Mouse (Mus musculus) embryonic facial prominence, embryonic 12.5 days (tissue): ENCODE data around the gene Gbp6. TPM values are rescaled to one million over a fixed set of nuclear protein-coding genes. Genes with fewer than 3 reads are reported as not detected.
"Not testable (repeated sequence)": the region's sequence is repeated elsewhere in the genome, so short reads cannot be mapped to it uniquely, and the experiment has no call there.

Experiments
- ATAC-seq: fragments of 200-750 bp; cut with Nextera tagmentation; 2 replicates; pipeline ENCODE4 v1.8.0; 2017; ENCODE audit not compliant: insufficient number of reproducible peaks, insufficient read depth, low FRiP score, low TSS enrichment
- H3K27ac ChIP-seq: fragments of 300-500 bp; sonication (generic); 2 replicates; pipeline ENCODE4 v1.5.1; 2016; ENCODE audit warnings: mild to moderate bottlenecking
- H3K27me3 ChIP-seq: fragments of 300-500 bp; sonication (generic); 2 replicates; pipeline ENCODE4 v1.6.1; 2016; ENCODE audit warnings: mild to moderate bottlenecking, moderate library complexity
- H3K36me3 ChIP-seq: fragments of 300-500 bp; sonication (generic); 2 replicates; pipeline ENCODE4 v1.6.1; 2016; ENCODE audit warnings: mild to moderate bottlenecking
- H3K4me1 ChIP-seq: fragments of 300-500 bp; sonication (generic); 2 replicates; pipeline ENCODE4 v1.6.1; 2016
- H3K4me2 ChIP-seq: fragments of 300-500 bp; sonication (generic); replicated peaks from 2 replicates; pipeline ENCODE4 v1.6.1; 2016; ENCODE audit warnings: mild to moderate bottlenecking, moderate library complexity
- H3K4me3 ChIP-seq: fragments of 300-500 bp; sonication (generic); 2 replicates; pipeline ENCODE4 v1.5.1; 2016; ENCODE audit warnings: mild to moderate bottlenecking
- H3K9ac ChIP-seq: fragments of 300-500 bp; sonication (generic); 2 replicates; pipeline ENCODE4 v1.6.1; 2016; ENCODE audit warnings: mild to moderate bottlenecking, moderate library complexity
- H3K9me3 ChIP-seq: fragments of 300-500 bp; sonication (generic); 2 replicates; pipeline ENCODE4 v1.6.1; 2016; ENCODE audit warnings: mild to moderate bottlenecking, moderate library complexity
- WGBS: fragments of 180-500 bp; shearing (Covaris S2); methylation state at CpG from one replicate; pipeline ENCODE4 v1.1.7; 2016; 5-methylcytosine and 5-hydroxymethylcytosine counted together
- polyA plus RNA-seq: library from polyadenylated mRNA; unstranded; fragments of >200 nt; fragmentation: Nextera tagmentation; extraction: Ambion mirVana; gene quantifications from 2 replicates; pipeline ENCODE4 v1.2.1, GENCODE M21; 2016

Gene Gbp6
- polyA plus RNA-seq, 1 experiment from 2014 or later, result 0.90 TPM

DNA sequence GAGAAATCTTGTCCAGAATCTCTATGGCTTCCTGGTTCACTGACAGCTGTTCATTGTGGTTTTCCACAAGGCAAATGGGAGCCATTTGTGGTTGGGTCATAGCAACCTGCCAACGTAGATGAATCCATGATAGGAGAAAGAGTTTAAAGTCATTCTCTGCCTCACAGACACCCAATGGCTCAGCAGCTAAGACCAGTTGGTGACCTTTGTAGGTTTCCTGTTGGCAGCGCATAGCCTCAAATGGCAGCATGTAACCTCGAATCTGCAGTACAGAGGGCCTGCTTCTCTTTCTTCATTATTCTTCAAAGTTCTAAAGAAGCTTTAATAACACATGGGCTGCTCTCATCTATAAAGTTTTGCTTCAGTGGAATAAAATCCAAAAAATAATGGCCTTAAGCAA is 2.6 kb downstream of the Gbp6 start:
- not testable (repeated sequence) for H3K4me1 ChIP-seq, H3K4me2 ChIP-seq, H3K36me3 ChIP-seq, H3K27ac ChIP-seq, H3K9me3 ChIP-seq, H3K27me3 ChIP-seq, H3K4me3 ChIP-seq, H3K9ac ChIP-seq, ATAC-seq
- 82% methylated on average over 3 of the region's 3 CpGs for WGBS

DNA sequence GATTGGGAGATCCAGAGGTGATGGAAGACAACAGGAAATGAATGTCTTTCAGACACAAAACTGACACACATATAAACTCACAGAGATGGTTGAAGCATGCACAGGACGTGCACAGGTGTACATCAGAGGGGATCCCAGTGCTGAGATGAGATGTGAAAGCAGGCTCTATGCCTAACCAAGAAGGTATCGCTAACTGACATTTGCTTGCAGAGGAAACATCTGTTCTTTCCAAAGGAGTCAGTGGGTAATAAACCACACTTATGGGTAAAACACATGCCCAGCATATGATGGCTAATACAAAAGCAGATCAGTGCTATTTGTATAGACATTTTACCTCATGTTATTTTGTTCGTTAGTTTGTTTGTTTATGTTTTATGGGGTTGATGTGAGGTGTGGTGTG is 32.8 kb downstream of the Gbp6 start:
- not testable (repeated sequence) for H3K9ac ChIP-seq, ATAC-seq, H3K9me3 ChIP-seq, H3K27ac ChIP-seq, H3K4me2 ChIP-seq, H3K36me3 ChIP-seq, H3K4me1 ChIP-seq, H3K27me3 ChIP-seq, H3K4me3 ChIP-seq
- 88% methylated on average over 1 of the region's 3 CpGs for WGBS

DNA sequence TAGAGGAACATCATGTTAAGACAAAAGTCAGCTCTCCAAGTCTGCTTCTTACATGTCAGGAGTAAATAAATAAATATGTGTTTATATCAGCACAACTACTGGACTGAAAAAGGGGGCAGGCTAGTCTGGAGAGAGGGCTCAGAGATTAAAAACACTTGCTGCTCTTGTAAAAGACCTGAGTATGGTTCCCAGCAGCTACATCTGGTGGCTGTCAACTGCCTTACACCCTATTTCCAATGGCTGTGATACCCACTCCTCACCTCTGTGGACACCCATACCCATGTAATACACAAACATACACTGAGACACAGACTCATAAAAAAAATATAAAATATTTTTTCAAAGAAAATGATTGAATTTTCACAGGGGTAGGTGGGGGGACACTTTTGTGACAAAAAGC is 41.0 kb downstream of the Gbp6 start:
- no peaks in the 10 kb centered on the region for H3K9me3 ChIP-seq
- no peak for ATAC-seq
- no peaks in the 10 kb centered on the region for H3K36me3 ChIP-seq
- H3K4me1 ChIP-seq, result no peaks in the 10 kb centered on the region
- no peak overlapping the region for H3K9ac ChIP-seq
- H3K4me2 ChIP-seq, result no peak overlapping the region
- H3K27me3 ChIP-seq, result no peaks in the 10 kb centered on the region
- H3K4me3 ChIP-seq, result no peak overlapping the region
- H3K27ac ChIP-seq, result no peak overlapping the region

DNA sequence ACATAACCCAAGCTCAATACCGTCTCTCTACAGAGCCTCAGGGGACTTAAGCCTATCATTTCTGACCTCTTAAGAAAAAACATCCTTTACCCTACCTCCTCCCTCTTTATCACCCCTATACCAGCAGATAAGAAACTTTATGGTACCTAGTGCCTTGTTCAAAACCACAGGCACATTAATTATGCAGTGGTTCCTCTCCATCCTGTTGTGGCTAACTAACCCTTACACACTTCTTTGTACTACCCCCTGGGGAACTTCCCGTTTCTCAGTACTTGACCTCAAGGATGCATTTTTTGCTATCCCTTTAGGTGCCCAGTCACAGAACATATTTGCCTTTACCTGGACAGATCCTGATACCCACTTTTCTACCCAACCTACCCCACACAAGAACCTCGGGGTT is 48.8 kb downstream of the Gbp6 start:
- not testable (repeated sequence) for H3K4me3 ChIP-seq, H3K4me1 ChIP-seq, H3K9me3 ChIP-seq, H3K27ac ChIP-seq, H3K36me3 ChIP-seq, ATAC-seq, H3K27me3 ChIP-seq, H3K9ac ChIP-seq, H3K4me2 ChIP-seq
- WGBS, result 74% methylated on average over 3 of the region's 3 CpGs

GRCm38 (mm10) chr5:105240982-105241381 is 52.5 kb downstream of the Gbp6 start:
- not testable (repeated sequence) for H3K4me2 ChIP-seq, H3K9me3 ChIP-seq, H3K4me3 ChIP-seq, H3K36me3 ChIP-seq, H3K4me1 ChIP-seq, H3K27me3 ChIP-seq, H3K9ac ChIP-seq, H3K27ac ChIP-seq
- ATAC-seq, result 0 out of 2 replicates have a peak, but pooled peaks have one; percentile 22
- 76% methylated on average over 5 of the region's 5 CpGs for WGBS

- H3K27ac ChIP-seq, H3K9me3 ChIP-seq: not testable (repeated sequence)
Observed at GRCm38 (mm10) chr5:105239483-105240047, 53.9 kb downstream of the Gbp6 start, which contains the start of gene Gbp10. TSS of gene Gbp10 (minus strand) at chr5:105239533.

DNA sequence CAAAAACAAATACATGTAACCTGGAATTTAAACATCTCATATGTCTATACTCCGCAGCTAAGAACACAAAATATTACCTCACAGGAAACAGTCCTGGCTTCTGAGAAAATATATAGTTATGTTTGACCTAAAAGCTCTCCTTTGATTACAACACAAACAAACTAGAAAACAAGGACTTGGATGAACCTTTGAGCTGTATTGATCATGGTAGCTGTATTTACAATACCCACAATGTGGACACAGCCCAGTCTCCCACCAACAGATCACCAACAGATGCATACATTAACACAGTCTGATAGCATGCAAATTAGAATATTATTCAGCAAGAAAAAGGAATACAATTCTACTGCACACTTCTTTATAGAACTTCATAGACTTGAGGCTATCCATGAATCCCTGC is 55.1 kb downstream of the Gbp6 start:
- WGBS, result 96% methylated on average over 1 of the region's 1 CpGs
- H3K36me3 ChIP-seq, ATAC-seq, H3K27me3 ChIP-seq, H3K4me2 ChIP-seq, H3K27ac ChIP-seq, H3K4me3 ChIP-seq, H3K4me1 ChIP-seq, H3K9me3 ChIP-seq, H3K9ac ChIP-seq: not testable (repeated sequence)

More at GRCm38 (mm10) chr5:105239483-105240047, 53.9 kb downstream of the Gbp6 start, which contains the start of gene Gbp10:
- not testable (repeated sequence) for H3K9ac ChIP-seq, H3K4me3 ChIP-seq, H3K36me3 ChIP-seq, H3K4me2 ChIP-seq, H3K27me3 ChIP-seq, ATAC-seq, H3K4me1 ChIP-seq

DNA sequence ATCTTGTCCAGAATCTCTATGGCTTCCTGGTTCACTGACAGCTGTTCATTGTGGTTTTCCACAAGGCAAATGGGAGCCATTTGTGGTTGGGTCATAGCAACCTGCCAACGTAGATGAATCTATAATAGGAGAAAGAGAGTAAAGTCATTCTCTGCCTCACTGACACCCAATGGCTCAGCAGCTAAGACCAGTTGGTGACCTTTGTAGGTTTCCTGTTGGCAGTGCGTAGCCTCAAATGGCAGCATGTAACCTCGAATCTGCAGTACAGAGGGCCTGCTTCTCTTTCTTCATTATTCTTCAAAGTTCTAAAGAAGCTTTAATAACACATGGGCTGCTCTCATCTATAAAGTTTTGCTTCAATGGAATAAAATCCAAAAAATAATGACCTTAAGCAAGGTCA is 57.5 kb downstream of the Gbp6 start:
- not testable (repeated sequence) for H3K4me1 ChIP-seq, H3K9ac ChIP-seq, H3K36me3 ChIP-seq, H3K4me2 ChIP-seq, H3K9me3 ChIP-seq, H3K27me3 ChIP-seq, H3K4me3 ChIP-seq, H3K27ac ChIP-seq, ATAC-seq
- 73% methylated on average over 3 of the region's 3 CpGs for WGBS

Other genes starting within 250 kb of the Gbp6 start
- gene Gbp9, start 154.2 kb downstream of the Gbp6 start, polyA plus RNA-seq, result 1.4 and 1.9 TPM in 2 replicates
- gene Gbp8, start 154.2 kb downstream of the Gbp6 start, polyA plus RNA-seq, result 0.37 TPM in 1 of 2 replicates, not detected in the other
- gene Gbp4, start 154.1 kb downstream of the Gbp6 start, polyA plus RNA-seq, result 0.19 and 0.33 TPM in 2 replicates
- gene Gbp10, start 54.2 kb downstream of the Gbp6 start, polyA plus RNA-seq, result 0.22 and 0.52 TPM in 2 replicates
- not detected in 2 replicates for gene Gm43302, start within 50 bp of the Gbp6 start, polyA plus RNA-seq
- gene Lrrc8b, start 122.1 kb upstream of the Gbp6 start, polyA plus RNA-seq, result 6.1 and 6.2 TPM in 2 replicates
- 13.2 TPM in 2 replicates for gene Lrrc8c, start 225.7 kb upstream of the Gbp6 start, polyA plus RNA-seq